Mouse (Mus musculus): ENCODE measurements around the gene Zbtb40.

Zbtb40 gene

DNA sequence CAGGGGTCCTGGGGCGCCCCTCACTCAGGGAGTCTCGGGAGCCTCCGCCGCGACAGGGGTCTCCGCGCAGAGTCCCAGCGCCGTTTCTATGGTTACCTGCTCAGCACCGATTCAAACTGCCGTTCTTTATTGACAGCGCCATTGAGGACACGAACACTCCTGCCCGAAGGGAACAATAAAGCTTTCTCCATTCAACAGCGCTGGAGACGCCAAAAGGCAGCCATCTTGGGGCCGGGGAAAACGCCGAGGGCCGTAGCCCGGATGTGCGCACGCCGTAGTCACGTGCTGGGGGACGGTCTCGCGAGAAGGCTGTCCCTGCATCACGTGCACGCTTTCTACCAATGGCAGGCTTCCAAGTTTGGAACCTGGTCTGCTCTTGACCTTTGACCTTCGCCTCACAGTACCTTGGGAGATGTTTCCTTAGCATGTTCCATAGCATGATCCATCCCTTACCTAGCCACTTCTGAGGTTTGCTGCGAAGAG, at the start of gene Zbtb40:
Zbtb40 (minus strand) TSS at position 252 of the 483 bp plus-strand sequence.
- DNase-seq (ENCODE audit: low read depth, low spot score): peak; percentile 99

DNA sequence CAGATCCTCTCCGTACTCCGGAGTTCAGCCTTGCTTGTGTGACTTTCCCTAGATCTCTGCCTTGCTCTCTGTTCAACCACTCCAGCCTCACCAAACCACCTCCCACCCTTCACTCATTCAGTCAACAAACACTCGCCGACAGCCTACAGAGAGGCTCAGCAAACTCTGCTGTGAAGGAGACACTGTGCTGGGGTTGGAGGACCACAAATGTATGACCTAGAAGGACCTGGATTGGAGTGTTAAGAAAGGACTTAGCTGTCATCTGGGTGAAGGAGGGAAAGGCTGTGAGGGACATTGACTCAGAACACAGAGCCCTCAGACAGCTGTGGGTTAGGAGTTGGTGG, 49.4 kb upstream of the Zbtb40 start:
- no peak for DNase-seq (ENCODE audit: low read depth, low spot score)

DNA sequence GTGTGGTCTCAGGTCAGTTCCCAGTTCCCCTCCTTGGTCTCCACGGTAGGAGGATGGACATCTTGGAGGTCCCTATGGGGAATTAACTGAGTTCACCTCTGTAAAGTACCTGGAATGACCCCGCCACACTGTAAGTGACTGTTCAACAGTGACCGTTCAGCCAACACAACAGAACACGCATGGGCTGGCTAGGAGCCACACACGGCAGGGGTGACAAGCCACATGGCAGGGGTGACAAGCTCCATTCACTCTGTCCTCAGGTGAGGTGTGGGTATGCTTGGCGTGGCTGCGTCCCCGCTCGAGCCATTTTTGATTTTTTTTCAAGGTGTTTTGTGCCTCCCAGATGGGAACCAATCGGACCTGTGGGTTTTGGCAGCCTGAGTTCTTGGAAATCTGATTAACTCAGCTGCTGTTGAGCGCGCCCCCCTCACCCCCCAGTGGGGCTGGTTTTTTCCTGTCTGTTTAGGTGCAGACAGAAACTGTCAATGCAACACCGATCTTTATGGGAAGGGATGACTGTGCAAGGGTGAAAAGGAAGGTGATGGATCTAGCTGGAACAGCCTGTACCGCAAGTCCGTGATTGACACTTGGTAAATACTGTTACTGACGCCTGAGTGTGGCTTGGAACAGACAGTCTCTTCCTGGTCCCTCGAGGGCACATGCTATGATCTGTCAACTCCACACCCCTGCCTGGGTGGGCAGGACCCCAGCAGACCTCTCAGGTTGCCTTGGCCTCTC, 48.8 kb upstream of the Zbtb40 start:
- DNase-seq (ENCODE audit: low read depth, low spot score): no peak

DNA sequence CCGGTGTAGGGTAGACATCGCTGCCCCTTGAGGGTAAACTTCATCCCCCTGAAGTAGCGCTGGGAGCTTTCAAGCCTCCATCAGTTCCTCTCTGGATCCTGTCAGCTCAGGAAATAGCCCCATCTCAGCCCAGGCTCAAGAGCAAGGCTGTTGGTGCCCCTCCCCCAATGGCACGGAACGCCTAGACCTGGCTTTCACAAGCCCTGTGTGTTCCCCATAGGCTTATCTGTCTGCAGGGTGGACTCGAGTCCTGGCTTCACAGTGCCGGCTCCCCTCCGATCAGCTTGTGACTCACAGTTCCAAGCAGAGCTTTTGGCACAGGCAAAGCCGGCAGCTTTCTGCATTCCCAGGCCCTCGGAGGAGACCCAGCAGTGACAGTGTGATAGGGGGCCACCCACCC, 47.8 kb upstream of the Zbtb40 start:
- no peak for DNase-seq (ENCODE audit: low read depth, low spot score)

DNA sequence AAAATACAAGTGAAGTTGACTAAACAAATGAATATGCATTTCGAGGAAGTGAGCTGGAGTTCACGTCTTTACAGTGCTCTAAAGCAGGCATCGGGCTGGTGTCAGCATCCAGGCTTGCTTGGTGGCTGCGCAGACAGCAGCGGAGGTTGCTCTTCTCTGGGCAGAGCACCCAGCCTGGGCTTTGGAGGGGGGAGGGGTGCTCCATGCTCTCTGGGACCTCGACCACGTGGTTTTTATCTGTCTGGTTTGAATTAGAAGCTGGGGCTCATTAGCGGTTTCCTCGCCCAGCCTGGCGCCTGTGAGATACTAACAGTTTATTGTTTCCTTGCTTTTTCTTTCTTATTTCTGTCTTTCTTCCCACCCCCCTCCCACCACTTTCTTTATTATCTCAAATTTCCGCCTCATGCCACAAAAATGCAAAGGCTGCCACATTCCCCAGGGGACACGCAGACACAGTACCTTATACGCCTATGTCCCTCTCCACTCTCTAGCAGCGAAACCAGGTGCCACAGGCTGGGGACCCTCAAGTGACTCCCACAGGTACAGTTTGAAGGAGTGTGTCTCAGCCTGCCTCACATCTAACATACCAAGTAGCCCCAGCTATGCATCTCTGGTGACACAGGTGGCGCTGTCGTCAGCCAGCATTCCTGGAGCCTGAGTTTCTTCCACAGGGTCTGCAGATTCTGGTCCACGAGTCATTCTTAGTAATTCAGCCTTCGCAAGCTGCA, 36.6 kb upstream of the Zbtb40 start:
- DNase-seq (ENCODE audit: low read depth, low spot score): peak; percentile 59

DNA sequence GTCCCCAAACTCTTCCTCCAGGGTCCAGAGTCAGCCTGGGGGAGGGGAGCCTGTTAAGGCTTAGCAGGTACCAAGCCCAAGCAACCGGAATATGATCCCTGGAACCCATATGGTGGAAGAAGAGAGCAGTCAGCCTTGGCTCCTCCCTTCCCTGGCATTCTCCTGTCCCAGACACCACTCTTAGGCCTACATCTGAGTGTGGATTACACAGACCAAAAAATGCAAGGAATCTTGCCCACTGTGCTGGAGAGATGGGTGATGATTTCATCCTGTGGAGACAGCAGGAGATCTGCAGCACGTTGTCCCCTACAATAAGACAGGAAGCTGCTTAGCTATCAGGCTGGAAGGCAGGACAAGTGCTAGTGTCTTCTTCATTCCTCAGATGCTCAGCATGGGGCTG, 34.3 kb upstream of the Zbtb40 start:
- no peak for DNase-seq (ENCODE audit: low read depth, low spot score)

DNA sequence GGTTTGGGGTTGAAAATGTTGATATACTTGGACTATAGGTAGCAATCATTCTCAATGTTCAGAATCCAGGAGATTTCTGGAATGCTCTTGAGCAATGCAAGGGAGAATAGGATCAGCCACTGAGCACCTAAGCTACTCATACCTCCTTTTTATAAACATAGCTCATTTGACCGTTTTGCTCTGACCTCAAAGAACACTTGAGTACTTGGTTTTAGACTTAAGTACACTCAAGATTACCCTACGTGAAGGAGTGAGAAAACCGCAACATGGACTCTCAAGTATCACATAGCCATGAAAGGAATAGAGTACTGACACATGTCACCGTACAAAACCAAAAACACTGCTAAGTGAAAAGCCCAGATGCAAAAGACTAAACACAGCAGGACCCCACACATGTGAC, 32.8 kb upstream of the Zbtb40 start:
- DNase-seq (ENCODE audit: low read depth, low spot score): no peak

DNA sequence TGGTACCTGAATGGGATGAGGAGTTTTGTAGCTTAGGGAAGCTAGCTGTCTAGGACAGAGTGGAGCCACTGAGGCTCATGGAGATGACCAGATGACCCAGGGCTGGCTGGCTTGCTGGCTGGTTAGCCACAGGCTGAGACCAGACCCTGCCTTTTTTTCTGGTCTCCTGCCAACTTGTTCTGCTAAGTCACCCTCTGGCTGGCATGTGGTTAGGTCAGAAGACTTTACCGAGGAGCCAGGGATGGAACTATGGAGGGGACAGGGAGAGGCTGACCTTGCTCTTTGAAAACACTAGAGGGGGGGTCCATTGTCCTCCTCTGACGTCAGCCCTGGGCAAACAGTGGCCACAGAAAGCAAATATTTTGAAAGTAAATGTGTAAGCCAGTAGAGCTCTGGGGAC, 28.6 kb upstream of the Zbtb40 start:
- DNase-seq (ENCODE audit: low read depth, low spot score): no peak

DNA sequence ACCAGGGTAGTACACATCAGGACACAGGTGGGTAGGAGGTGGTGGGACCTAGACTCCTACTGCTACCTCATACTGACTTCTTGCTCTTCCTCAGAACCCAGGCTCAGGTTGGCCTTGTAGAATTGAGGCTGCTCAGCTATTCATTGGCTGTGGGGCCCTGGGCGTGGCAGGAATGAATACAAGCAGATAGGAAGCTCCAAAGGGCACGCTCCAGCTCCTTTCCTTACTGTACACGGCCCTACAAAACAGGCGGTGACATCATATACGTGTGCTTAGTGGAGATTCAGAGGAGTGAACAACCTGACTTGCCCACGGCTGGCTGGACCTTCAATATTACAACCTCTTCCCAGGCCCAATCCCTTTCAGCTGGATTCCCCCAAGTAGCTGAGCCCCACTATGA, 22.6 kb upstream of the Zbtb40 start:
- DNase-seq (ENCODE audit: low read depth, low spot score): no peak

DNA sequence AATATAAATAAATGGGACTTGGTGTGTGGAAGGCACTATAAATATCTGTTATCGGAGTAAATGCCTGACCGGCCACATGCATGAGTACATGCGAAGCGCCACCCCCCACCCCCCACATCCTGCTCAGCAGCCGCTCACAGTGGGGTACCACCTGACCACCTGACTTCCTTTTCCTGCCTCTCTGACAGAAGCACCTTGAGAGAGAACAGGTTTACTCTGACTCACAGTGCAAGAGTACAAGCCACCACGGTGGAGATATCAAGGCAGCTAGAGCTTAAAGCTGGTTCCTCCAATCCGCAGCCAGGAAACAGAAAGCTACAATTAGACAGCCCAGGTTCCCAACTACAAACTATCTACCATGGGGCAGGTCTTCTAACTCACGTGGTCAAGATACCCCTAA, 19.9 kb upstream of the Zbtb40 start:
- no peak for DNase-seq (ENCODE audit: low read depth, low spot score)

DNA sequence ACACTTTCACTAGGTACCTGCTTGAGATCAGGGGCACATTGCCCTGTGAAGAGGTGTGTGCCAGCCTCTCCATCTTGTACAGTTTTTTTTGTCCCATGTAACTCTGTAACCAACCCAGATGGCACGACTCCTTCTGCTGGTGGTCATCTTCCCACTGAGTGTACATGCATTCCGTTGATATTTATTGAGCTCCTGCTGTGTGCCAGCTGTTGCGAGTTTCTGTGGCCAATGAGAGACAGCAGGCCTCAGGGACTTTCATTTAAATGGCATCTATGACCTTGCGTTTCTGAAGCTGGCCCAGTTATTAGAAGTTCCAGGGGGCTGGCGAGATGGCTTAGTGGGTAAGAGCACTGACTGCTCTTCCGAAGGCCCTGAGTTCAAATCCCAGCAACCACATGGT, 17.2 kb upstream of the Zbtb40 start:
- DNase-seq (ENCODE audit: low read depth, low spot score): peak; percentile 37

DNA sequence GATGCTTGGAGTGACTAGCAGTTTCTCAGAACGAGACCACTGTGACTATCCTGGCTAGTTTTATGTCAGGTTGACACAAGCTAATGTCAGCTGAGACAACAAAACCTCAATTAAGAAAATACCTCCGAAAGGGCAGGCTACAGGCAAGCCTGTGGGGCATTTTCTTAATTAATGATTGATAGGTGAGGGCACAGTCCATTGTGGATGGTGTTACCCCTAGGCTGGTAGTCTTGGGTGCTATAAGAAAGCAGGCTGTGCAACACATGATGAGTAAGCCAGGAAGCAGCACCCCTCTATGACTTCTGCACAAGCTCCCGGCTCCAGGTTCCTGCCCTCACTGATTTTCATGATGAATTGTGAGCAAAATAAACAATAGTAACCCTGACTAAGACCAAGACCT, 6.3 kb upstream of the Zbtb40 start:
- no peak for DNase-seq (ENCODE audit: low read depth, low spot score)

DNA sequence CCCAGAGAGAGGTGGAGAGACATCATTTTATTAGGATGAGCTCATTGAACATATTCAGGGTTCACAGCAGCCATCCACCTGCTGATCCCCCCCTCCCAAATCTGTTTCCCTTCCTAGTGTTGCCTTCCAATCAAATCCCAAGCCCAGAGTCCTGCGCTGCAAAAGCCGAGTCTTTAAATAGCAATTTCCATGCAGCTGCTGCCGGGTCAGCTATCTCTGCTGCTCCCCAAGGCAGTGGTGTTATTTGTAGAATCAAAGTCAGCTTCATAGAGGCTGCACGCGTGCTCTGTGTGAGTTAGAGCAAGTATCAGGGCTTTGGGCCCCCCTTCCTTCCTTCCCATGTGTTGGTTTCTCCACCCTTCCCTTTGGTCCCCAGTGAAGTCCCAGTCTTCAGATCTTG, 5.2 kb upstream of the Zbtb40 start:
- DNase-seq (ENCODE audit: low read depth, low spot score): no peak

DNA sequence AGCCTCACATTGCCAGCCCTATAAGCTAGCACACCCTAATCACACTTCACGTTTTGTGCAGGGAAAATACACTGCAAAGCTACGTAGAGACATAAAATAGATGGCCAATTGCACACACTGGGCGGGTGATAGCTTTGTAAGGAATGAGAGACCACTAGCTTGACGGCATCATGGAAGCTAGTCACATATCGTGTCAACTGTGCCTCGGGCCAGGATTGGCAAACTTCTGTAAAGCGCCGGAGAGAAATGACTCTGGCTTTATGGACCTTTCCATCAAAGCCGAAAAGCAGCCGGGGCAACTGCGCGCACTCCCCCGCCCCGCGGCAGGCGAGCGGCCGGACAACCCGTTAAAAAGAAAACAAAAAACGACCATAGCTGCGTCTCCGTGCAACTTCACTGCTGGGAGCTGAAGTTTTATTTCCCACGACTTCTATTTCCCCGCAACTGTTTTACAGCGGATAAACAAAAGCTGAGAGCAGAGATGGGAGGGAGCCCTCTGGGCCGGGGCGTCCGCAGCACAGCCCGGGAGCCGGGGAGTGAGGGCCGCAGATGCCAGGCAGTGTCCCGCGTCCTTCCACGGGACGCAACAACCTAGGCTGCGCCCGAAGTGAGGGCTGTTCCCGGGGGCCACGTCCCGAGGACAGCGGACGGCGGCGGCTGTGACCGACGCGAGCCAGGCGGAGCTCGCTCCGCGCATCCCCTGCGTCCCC, 606 bp downstream of the Zbtb40 start:
- DNase-seq (ENCODE audit: low read depth, low spot score): peak; percentile 20

DNA sequence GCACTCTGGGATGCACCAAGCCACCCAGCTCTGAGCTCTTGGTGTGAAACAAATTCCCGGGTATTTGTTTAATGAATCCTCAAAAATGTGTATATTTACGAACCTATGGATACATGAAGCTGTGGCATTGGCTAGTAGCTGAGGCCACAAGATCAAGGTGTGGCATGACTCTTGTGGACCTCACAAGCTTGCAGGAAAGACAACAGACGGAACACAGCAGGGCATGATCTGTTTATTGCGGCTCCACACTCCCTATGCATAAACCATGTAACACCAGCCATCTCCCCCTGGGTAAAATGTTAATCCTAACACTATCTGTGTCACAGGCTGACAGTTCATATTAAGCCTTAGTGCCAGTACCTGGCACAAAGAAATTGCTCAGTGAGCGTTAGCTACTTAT, 2.5 kb downstream of the Zbtb40 start:
- DNase-seq (ENCODE audit: low read depth, low spot score): peak; percentile 58

DNA sequence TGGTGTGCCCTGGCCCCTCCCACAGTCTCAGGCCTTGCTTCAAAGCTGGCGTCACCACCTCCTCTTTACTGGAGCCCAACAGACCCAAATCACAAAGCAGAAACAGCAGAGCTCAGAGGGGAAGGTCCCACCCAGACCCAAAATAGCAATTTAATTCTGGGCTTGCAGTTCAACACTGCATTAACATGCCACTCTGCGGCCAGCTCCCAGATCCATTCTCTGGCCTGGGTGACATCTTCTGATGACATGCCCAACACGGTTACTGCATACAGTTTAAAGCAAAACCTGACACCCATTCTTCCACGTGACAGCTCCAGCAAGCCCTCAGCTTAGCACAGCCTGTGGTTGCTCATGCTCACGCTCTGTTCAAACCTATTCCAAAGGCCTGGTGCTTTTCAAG, 4.1 kb downstream of the Zbtb40 start:
- peak; percentile 74 for DNase-seq (ENCODE audit: low read depth, low spot score)

DNA sequence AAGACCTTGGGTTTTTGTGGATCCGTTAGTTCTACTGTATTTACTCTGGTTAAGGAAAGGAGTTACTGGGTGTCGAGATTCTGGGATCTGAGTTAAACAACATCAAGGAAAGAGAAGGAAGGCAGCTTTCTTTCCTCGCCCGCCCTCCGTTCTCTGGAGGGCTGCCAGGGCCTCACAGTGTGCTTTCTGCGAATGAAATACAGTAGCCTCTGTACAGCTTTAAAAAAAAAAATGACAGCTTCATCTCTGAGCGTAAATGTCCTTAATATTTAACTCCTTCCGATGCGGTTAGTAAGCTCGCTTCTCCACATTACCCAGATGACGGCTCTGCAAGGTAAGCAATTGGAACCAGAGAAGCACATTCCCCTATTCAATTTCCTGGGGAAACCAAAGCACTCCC, 4.8 kb downstream of the Zbtb40 start:
- DNase-seq (ENCODE audit: low read depth, low spot score): peak; percentile 58

DNA sequence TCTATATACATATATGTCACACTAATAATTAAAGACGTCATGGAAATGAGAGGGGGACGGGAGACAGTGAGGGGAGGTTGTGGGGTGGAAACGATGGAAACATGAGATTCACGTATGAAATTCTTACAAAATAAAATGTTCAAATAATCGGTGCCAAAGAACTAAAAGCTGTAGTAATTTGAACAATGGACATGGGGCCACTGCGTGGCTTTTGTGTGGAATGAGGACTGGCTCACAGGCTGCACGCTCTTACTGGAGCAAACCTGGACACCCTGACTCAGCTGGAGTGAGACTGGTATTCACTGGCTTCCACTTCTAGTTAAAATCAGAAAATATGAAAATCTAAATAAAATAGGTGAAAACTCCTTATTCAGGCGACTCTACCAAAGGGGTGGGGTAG, 6.6 kb downstream of the Zbtb40 start:
- no peak for DNase-seq (ENCODE audit: low read depth, low spot score)

DNA sequence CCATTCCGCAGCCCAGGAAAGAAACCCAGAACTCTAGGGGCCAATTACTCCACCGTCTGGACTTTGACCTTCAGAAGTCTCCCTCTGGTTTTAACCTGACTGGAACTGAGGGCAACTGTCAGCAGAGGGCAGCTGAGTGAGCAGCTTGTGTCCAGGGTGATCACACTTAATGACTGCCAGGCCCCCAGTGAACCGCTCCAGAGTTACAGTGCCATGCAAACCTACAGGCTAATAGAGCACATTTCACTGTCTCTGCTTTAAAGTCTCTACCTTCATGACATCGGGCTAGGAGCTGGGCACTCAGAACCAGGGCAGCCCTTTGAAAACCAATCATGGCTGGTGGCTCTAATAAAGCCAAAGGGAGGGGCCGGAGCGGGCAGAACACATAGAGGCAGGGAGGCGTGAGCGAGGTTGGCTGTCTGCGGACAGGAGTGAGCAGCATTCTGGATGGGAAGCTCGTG, 7.4 kb downstream of the Zbtb40 start:
- peak; percentile 72 for DNase-seq (ENCODE audit: low read depth, low spot score)

DNA sequence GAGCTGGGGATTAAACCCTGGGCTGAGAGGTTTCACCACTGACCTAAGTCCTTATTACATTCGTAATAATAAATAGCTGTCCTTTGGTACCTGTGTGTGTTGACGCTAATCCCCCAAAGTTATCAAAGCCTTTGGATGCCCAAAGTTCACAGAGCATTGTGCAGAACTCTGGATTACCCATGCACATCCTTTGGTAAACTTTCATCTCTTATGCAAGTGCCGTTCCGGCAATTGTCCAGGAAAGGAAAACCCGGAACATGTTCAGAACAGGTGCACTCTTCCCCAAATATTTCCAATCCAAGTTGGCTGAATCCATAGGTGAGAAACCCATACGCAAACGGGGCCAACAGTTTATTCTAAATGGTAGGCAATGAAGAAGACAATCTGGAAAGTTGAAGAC, 9.2 kb downstream of the Zbtb40 start:
- no peak for DNase-seq (ENCODE audit: low read depth, low spot score)

DNA sequence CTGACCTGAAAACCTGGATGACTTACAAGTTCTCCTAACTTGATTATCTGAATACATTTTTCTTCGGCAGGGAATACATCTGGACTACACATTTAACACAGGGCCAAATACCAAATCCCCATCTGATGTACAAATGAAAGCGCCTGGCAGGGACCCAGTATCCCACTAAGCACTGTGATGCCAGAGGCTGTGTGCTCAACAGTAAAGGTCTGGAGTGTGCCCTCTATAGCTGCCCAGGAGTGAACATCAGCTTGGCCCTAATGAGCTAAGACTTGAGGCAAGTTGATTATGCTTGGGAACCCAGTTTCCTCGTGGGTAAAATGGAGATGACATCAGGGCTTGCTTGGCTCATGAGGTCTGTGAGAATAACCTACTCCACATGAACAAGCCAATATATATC, 10.1 kb downstream of the Zbtb40 start:
- no peak for DNase-seq (ENCODE audit: low read depth, low spot score)

DNA sequence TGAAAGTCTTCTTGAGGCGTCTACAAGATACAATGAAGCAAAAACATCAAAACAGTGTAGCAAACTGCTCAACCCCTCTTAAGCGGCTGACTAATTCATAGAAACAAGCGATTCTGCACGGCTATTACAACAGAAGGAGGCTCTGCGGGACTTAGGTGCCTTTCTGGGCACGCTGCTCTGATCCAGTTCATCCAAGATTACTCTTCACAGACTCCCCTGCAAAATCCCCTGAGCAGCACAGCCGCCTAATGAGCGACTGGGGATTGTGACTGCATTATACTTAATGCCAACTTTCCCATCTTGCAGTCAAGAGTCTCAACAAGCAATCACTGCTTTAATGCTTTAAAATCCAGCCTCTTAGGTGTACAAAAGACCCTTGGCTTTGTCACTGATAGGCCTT, 10.5 kb downstream of the Zbtb40 start:
- peak; percentile 86 for DNase-seq (ENCODE audit: low read depth, low spot score)
